Mouse (Mus musculus): ENCODE measurements at regions not wholly inside any gene's neighbourhood (a gene's known extent, or its start where the extent isn't known, plus 50 kb on each side); places are given as distances from the start of the nearest gene placed in this dataset.

DNA sequence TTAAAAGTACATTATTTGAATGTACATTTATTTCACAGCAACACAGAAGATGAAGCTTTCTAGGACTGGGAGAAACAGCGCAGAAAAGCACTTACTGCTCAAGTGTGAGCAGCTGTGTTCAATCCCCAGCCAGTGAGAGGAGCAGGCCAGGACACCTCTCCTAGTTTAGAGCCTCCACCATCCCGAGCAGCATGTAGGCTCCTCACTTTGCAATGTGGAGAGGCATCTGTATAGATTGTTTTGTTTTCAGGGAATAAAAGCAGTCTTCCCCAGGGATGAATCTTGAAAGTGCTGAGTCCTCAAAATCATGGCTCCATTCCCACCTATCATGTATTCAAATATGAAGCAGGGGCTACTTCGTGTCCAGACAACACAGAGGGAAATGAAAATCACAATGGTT lies 293.1 kb downstream of the Cdh26 start:
- no peak for DNase-seq

DNA sequence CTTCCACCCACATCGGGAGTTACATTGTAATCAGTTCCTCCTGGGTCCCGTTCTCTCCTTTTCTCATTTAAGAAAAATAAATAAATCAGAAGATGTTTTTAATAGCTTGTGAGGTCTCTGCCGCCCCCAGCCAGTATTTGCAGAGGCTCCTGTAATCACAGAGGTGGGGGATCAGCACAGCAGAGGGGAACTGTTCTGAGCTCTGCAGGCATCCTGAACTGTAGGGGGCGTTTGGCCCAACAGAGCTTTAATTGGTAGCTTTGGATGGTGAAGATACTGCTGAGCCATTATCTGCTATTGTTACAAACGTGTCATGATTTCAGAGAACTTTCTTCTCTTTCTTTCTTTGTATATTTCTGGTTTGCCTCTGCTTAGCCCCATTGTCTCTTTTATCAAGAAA lies 293.9 kb downstream of the Cdh26 start:
- no peak for DNase-seq

DNA sequence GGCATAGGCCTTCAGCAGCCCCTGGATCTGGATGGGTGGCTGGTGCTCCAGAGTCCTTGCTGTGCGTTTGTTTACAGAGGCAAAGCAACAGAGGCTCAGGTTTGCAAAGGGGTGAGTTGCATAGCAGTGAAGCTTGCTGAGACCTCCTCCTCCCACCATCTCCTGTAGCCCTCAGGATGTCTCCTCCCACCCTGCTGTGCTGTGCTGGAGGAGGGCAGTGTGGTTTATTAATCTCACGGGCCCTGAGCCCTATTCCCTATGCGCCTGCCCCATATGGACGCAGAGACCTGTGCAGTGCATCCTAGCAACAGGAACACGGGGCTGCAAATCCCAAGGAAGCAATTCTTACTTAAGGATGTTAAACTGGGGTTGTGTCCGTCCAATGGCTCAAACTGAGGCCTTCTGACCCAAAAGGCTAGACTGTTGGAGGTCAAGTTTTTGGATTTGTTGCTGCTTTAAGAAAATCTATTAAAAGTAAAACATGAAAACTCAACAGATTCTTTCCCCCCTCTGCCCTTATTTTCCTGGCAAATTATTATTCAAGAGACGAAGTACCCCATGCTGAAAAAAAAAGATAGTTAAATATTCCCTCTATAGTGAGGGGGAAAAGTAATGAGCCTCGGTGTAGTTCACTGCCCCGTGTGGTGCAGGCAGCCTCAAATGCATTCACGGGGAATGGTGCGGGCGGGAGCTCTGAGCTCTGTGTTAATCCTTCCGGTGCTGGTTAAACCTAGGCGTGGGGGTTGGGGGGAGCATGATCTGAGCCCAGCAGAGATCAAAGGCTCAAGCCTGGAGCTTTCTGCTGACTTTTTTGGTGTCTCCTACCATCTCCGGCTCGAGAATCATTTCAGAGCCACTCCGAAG lies 297.8 kb downstream of the Cdh26 start:
- no peak for DNase-seq

DNA sequence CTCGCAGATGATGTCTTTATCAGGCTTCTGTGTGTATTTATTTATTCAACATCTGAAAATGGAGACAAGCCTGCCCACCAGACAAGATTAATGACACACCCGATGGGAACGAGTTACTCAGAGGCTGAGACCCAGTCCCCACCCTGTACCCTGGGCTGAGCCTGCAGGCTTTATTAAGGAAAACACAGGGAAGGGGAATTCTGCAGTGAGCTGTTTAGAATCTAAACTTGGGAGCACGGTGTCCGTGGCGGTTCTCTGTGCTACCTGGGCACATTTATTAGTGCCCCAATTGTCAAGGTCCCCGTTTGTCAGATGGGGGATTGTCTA lies 298.4 kb downstream of the Cdh26 start:
- no peak for DNase-seq

DNA sequence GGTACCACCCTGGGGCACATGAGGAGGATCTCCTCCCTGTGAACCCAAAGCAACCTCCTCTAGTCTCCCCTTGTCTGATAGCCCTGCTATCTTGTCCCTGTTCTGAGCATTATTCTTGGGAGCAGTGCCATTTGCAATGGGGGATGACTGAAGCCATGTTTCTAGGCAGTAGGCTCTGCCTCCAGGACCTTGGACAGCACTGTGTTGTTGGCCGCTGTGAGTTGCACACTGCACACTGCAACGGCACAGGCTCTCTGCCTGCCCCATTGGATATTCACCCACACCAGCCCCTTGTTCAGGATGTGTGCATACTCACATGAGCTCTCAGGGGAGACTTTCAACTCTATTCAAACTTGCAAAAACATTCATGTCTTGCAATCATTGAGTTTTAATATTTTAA lies 304.8 kb downstream of the Cdh26 start:
- no peak for DNase-seq

DNA sequence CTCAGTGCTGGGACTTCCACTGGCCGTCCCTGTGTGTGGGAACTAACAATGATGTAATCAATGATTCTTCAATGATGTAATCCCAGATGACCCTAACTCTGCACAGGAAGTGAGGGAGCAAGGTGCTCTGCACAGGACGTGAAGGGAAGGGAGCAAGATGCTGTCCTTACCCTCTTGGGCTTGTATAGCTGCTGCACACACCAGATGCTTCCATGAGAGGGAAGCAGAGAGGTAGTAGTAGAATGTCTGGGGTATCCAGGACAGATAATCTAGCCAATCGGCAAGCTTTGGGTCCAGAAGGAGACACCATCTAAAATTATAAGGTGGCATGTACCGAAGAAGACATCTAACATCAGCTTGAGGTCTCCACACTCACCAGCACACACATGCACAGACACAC lies 314.3 kb downstream of the Cdh26 start:
- DNase-seq: no peak

DNA sequence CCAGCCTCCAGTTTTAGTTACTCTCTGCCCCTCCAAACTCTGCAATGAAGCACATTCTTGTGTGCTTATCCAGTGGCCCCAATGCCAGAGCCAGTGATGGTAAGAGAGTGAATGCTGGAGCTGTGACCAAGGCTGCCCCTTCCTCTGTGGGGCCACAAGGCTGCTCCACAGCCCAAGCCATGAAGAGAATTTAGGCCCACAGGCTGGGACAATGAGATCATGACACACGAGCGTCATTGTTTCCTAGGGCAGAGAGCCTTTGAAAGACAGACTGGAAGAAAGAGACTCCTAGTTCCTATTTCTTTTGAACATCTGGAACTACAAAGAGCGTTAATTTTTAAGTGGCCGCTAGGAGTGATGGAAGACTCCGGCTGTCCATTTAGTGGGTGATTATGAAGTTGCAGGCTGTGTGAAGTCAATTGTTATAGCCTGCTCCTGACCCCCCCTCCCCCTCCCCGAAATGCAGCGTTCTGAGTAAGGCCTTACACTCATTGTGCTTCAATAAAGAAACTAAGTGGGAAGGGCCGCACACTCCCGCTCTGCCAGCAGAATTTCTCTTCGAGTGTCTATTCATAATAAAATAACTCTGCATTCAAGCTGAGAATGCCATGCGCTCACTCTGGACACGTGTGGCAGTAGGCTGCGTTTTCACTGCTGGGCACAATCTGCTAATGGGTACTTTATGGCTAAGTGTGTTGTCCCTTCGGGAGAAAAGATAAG lies 315.1 kb downstream of the Cdh26 start:
- DNase-seq: no peak

DNA sequence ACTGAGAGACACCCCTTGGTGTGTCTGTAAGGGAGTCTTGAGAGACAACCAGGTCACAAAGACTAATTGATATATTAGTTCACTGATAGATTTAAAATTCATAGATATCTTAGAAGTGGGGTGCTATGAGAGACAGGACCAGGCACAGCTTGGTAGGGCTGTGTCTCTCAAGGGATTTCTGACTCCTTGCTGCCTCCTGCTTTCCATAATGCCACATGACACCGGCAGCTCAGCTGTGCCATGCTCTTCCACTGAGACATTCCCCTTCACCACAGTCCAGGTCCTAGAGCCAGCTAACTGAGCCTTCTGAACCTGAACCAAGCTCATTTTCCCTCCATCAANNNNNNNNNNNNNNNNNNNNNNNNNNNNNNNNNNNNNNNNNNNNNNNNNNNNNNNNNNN lies 320.9 kb downstream of the Cdh26 start:
- DNase-seq: no peak

DNA sequence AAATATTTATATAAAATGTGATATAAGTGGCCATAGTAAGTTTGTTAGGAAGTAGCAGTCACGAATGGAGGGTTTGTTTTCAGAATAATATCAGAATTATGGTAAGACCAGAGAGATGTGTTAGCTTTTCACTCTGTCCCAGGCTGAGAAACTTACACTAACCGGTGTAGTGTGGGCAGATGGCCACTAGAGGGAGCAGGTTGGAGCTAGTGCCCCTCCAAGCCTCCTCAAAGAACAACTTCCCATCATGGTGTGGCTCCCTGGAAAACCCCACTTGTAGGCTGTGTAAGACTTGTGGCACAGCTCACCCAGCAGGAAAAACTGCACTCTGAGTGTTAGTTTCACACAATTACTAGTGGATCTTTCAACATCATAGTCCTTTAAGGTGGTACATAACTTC lies 328.0 kb downstream of the Cdh26 start:
- peak; percentile 19 for DNase-seq

DNA sequence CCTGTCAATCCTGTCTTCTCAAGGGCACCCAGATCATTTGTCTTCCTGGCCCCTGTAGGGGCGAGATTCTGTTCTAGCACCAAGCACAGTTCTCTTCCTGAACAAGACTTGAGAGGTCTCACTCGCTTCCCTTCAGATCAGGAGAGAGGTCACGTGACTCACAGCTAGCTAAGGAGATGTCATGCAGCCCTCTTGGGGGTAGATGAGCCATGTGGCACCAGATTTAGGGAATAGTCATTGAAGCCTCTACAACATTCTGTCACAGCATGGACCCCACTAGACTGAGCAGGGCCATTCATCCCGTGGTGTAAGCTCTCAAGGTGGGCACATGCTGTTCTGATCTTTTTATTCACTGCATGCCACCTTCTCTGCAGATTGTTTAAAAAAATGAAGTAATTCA lies 338.2 kb downstream of the Cdh26 start:
- no peak for DNase-seq

DNA sequence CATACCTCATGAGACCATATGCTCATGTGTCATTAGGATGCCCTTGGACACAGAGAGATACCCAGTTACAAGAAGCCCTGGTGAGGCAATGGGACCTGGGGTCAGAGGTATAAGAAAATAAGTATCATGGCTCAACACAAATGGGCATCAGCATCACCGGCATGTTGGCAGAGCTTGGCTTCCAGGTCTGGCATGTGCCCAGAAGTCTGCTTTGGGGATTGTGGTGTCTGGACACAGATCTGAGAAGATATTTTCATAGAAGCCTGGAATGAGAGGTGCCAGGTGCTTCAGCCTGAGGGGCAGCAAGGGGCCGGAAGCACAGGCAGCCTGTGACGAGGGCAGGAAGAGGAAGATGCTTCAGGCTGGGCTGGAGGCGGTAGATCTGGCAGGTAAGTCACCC lies 338.7 kb downstream of the Cdh26 start:
- no peak for DNase-seq

DNA sequence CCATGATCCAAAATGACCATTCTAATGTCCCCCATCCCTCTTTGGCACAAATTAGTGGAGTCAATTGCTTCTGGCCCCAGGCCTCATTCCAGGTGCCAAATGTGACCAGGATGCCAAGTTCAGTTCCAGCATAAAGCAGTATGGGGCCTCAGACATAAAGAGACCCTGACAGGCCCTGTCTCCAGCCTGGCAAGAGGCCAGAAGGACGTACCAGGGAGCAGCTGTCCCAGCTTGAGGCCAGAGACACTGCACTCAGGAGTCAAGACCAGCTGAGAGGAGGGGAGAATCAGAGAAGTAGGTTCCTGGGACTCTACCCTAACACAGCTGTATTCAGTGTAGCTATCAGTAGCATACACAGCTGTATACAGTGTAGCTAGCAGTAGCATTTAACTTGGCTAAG lies 341.1 kb downstream of the Cdh26 start:
- DNase-seq: no peak

DNA sequence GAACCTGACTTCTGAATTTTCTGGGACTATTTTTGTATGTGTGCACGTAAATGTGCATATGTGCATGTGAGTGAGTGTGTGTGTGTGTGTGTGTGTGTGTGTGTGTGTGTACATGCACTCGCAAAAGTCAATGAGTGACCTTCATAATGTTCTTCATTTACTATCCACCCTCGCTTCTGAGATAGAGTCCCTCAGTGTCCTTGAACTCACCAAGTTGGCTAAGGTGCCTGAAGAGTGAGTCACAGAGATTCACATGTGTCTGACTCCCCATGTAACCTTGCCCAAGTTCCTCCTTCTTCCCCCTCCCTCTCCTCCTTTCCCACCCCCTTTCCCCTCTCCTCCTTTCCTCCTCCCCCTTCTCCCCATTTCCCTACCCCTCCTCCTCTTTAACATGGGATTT lies 341.6 kb downstream of the Cdh26 start:
- DNase-seq: no peak

DNA sequence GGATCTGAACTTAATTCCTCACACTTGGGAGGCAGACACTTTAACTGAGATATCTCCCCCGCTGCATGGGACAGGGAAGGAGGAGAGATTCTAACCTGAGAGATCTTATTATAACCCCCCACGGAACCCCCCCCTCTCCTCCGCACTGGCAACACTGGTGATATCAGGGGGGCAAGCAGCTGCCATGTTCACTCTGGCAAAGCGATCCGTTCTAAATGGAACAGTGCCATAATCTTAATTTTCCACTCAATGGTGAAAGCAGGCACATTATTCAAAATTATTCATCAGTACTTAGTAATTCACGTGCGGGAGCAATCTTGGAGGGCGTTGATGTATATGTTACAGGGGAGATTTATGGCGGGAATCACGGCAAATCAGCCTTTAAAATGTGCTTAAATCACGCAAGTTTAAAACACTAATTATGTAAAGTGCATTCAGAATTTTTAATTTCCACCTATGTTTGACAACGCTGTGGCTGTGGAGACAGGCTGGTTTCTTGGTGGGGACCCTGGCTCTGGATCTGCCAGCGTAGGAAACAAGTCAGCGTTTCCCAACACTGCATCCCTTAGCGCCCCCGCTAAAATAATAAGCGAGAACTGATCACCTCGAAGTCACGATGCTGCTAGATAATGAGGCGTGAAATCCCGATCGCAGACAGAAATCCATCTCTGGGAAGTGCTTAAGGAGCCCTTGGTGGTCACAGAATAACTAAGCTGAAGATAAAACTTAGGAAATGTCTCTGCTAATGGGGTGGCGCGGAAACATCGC lies 354.7 kb downstream of the Cdh26 start:
- no peak for DNase-seq

DNA sequence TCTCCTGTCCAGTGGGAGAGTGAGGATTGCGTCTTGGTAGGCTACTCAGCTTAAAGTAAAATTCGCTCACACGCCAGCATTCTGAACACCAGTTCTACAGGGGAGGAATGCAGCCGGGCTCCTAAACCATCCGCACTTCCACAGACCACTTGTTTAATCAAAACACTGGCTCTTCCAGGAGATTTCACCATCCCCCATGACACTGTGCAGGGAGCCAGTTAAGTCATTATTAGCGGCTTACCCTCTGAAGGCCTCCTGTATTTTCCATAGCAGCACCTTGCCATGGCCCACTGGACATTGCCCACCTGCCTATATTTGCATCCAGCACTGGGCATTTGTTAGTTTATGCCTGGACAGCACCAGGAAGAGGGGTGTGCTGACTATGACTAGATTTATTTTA lies 355.5 kb downstream of the Cdh26 start:
- DNase-seq: no peak

DNA sequence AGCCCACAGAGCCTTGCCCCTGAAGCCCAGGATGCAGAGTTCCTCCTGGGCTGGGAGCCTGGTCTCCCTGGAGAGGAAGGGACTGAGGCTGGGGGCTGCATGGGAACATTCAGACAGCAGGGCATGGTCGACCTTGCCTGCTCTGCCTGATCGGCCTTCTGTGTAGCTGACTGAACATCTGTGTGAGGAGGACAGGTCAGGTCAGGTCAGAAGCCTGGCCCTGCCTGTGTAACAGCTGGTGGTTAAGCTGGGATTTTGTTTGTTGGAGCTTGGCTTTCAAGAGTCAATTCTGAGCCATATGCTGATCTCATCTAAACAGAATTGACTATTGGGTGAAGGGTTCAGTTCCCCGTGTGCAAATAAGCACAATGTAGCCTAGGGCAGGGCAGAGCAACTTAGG lies 365.5 kb downstream of the Cdh26 start:
- no peak for DNase-seq

DNA sequence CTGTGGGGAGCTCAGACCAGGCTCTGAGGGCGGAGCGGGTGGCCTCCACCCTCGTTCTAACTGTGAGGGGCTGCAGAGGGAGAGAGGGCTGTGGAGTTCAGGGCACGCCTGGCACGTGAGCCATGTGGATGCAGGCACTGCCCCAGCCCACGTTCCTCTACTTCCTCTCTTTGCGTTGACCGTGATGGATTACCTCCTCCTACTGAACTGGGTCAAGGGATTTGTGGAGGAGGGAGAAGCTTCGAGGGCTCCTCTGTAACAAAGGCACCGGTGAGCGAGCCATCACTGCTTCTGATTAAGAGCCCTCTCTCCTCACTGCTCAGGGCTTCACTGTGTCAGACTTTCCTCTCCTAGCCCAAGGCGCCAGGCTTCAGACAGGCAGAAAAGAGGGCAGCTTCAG lies 371.1 kb downstream of the Cdh26 start:
- DNase-seq: no peak

DNA sequence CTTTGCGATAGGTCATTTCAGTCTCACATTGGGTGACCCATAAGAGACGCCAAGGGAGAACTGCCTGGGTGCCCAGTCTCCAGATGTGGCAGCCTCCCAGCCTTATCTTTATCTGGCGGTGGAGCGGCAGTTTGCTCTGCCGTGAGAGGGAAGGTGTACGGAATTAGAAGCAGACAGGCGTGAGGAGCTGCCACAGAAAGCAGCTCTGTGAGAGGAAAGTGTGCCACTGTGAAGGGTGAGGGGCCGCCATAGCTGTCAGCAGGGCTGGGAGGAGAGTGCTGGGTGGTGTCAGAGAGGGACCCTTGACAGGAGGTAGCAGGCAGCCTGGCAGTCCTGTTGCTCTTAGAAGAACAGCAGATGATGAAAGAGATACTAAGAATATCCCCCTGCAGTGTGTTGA lies 375.0 kb downstream of the Cdh26 start:
- no peak for DNase-seq

DNA sequence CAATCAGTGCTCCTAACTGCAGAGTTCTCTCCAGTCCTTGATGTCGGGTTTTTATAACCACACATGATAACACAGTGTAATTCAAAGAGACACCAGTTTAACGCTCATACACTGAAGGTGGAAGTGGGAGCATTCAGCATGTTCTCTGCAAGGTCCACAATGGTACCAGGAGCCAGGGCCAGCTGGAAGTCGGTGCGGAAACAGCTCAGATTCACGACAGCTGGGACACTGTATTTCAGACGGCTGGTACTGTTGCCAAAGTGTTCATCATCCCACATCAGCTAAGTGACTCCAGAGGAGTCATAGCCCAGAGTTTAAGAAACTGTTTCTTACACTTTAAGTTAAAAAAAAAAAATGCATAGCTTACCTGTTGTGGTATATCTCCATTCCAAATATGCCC lies 391.2 kb downstream of the Cdh26 start:
- no peak for DNase-seq

DNA sequence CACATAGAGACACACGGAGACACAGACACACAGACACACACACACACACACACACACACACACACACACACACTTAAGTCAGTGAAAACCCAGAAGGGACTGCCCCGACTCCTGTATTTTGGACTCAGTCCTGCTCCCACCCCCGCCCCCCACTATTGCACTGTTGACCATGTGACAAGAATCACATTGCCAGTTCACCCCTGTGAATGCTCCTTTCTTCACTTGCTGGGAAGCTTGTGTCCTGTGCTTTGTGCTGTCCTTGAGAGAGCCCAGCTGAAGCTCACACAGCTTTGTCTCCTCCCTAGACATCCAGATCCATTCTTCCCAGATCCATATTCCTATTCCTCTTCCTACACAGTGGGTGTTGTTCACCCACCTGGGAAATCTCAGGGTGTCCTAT lies 400.0 kb downstream of the Cdh26 start:
- no peak for DNase-seq

DNA sequence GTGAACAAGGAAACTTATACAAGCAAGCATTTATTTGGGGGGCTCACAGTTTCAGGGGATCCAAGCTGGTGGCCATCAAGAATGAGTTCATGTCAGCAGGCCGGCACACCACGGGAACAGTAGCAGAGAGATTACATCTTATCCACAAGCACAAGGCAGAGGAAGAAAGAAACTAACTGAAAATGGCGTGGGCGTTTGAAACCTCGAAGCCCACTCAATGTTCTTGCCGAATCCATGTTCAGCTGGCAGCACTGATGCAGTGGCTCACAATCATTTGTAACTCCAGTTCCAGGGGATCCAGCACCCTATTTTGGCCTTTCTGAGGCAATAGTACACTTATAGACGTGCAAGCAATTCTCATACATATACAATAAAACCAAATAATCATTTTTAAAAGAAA lies 404.7 kb downstream of the Cdh26 start:
- DNase-seq: no peak

DNA sequence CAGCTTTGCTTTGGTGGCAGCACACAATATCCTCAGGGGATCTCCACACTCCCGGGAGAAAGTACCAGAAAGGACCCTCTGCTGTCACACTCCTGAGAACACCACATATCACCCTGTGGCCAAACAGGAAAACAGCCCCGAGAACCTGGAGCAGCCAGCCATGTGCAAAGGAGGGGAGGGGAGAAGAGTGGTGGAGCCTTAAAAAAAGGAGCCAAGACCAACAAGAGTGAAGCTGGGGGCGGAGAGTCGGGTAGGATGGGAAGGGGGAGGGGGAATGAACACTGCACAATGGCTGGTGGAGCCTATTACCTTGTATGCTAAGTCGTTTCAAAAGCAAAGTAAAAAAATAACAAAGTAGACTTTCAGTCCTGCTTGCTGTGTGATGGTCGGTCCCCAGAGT lies 408.2 kb downstream of the Cdh26 start:
- DNase-seq: no peak

DNA sequence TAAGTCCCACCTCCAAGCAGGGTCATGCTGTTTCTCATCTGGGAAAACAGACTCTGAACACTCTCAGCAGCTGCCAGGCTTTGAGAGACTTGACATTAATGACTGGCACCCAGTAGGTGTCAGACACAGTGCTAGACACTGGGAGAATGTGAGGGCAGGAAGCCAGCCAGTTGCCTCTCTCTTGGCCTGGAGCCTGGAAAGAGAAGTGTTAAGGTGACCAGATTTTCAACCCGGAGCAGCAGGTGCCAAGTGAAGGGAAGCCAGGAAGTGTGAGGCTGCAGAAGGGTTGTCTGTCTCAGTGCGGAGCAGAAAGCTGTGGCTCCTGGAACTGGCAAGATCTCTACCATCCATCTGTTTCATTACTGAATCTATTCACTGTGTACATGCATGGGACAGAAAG lies 410.6 kb downstream of the Cdh26 start:
- peak; percentile 40 for DNase-seq

DNA sequence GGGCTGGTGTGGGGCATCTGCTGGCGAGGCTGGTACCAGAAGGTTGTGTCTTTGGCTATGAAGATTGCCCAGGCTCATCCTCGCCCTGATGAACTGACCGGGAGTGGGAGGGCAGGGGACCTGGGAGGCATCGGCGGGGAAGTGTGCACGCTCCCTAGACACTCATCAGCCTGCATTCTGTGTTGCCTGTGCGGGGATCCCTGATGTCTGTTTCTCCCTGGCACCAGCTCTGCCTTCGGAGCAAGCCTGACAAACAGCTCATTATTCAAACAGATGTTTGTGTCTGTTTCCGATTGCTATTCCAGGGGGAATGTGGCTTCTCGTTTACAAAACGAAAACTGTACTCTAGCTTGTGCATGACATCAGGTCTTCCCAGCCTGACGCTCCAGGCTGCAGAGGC lies 412.3 kb downstream of the Cdh26 start:
- no peak for DNase-seq

Measured in kidney, adult 11 months (tissue).